Mouse (Mus musculus) frontal cortex, postnatal 10 days (tissue): Measurements from ENCODE around the gene Anxa4.

Experiments used
- DNase-seq, 2 experiments: peaks; one replicate each; pipeline ENCODE4 v3.0.0; 2022; ENCODE audit warnings: low spot score in 2 of 2, mixed read lengths in 1 of 2

Gene Anxa4

DNA sequence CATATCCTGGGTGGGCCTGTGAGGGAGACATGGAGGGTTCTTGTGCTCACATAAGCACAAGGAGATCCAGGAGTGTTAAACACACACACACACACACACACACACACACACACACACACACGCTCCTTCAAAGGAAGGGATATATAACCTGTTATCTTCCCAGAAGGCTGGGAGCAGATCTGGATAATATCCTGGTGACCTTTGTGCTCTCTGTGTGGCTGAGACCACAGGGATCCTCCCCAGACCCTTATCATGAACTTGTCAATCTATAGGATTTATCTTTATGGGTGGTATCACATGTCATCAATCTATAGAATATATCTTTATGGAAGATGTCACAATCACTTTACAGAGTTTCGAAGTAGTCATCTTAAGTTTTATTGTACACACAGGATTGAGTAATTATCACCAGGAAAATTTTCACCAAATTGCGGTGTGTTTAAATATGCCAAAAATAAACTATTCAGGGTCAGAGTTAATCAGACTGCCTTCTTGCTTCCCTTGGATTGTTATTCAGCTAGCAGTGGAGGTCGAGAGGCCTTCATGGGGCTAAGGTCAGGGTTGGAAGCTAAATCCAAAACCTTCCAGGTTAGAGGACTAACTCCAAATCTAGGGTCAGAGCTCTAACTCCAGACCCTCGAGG lies 40.4 kb downstream of the Anxa4 start:
- DNase-seq: no peak

DNA sequence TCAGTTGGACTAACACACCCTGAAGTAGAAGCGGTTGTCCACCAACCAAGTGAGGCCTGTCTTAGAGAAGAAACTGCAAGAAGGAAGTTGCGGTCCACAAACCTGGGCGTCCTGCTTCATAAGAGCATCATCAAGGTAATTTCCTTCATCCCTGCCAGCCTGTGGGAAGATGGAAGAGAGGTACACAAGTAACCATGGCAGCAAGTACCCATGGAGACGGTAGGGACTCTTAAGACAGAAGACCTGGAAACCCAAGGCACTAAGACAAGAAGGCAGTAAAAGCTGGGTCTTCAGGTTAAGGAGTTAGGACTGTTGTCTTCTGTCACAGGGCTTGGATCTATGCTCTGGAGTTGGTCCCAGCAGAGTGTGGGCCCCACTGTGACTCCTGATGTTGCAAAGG lies 42.4 kb downstream of the Anxa4 start:
- peak in 1 of 2 experiments; percentile 14 for DNase-seq

DNA sequence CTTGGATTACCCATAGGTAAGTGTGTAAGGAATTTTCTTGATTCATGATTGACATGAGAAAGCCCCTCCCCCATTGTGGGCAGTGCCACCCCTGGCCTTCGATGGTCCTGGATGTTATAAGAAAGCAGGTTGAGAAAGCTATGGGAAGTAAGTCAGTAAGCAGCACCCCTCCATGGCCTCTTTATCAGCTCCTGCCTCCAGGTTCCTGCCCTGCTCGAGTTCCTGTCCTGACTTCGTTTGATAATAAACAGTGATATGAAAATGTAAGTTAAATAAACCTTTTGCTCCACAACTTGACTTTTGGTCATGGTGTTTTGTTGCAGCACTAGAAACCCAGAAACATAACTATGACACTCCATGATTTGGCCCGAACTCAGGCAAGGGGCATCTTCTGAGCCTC lies 43.6 kb downstream of the Anxa4 start:
- no peak for DNase-seq

DNA sequence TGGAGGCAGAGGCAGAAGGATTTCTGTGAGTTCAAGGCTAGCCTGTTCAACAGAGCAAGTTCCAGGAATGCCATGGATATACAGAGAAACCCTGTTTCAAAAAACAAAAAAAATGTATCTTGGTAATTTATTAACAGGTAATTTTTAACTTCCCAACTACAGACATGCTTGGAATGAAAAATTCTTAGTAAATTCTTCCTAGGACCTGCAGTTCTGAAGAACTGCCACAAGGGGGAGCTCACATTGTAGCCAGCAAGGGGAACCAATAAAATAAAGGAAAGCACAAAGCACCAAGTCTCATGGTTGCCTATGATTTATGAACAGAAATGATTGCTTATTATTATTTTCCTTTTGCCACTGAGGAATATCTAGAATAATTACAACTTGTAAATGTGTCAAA lies 46.2 kb downstream of the Anxa4 start:
- peak in 1 of 2 experiments; percentile 19 for DNase-seq

DNA sequence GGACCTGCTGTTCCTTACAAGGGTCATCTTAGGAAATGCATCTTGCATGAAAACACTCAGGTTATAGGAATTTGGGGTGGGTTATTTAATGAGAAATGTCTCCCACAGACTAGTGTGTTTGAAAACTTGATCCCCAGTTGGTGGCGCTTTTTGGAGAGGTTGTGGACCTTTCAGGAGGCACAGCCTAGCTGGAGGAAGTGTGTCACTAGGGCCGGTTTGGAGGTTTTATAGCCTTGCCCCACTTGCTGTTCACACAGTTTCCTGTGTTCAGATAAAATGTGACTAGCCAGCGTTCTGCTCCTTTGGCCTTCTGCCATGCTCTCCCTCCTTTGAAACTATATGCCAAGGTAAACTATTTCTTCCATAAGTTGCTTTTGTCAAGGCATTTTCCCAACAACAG lies 52.7 kb downstream of the Anxa4 start:
- no peak for DNase-seq

DNA sequence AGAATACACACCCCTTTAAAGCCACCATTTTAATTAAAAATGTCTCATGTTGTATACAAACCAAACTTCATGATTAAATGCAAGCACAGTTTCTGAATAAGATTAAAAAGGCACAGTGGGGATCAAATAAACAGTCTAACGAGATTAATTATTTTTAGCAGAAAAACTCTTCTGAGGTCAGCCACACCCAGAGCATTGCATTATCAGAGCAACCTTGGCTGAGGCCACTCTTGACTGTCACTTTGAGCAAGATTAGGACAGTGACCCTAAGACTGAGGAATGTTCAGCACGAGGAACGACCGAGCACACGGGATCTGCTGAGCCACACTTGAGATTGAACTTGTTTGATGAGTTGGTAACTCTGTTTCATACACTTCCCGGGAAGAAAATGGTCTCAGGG lies 56.6 kb downstream of the Anxa4 start:
- DNase-seq: no peak

DNA sequence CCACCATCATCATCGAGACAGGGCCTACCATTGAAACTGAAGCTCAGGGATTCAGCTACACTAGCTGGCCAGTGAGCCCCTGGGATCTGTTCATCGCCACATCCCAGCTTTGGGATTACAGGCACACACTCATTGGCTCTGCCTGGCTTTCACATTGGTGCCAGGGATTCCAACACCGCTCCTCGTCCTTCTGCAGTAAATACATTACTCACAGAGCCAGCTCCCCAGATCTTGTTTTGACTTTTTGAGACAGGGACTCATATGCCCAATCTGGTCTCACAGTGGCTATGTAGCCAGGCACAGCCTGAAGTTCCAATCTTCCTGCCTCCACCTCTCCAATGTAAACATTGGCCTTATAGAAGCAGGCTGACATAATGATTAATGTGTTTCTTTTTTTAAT lies 57.1 kb downstream of the Anxa4 start:
- no peak for DNase-seq

DNA sequence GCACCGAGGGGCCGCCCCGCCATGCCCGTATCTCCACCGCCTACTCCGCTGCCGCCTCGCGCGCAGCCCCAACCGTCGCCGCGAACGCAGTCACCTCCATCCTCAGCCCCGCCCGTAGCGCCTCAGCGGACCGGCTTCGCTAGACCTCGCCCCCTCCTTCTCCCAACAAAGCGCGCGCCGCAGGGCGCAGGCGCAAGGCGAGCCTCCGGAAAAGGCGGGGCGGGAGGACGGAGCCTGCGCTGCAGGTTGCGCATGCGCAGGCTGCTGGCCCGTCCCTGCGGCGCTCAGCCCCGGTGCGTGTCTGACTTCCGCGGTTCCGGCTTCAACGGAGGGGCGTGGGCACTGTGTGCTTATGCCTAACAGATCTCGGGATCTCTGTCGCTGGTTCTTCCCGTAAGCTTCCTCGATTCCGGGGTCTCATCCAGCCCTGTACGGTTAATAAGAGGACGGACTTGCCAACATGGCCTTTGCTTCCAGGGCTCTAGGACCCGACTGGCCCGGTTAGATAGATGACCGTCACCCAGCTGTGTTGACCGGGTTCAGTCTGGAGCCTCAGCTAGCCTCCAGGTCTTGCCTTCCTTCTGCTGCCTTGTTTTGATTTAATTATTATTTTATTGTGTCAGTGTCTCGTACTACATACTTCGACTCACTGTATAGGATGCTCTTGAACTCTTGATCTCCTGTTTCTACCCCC lies 60.1 kb downstream of the Anxa4 start, which contains the start of gene Gmcl1:
Gene Gmcl1, minus strand, starts transcription at position 201 of the 694 bp plus-strand sequence.
- peak; percentile 86 to 92 for DNase-seq

DNA sequence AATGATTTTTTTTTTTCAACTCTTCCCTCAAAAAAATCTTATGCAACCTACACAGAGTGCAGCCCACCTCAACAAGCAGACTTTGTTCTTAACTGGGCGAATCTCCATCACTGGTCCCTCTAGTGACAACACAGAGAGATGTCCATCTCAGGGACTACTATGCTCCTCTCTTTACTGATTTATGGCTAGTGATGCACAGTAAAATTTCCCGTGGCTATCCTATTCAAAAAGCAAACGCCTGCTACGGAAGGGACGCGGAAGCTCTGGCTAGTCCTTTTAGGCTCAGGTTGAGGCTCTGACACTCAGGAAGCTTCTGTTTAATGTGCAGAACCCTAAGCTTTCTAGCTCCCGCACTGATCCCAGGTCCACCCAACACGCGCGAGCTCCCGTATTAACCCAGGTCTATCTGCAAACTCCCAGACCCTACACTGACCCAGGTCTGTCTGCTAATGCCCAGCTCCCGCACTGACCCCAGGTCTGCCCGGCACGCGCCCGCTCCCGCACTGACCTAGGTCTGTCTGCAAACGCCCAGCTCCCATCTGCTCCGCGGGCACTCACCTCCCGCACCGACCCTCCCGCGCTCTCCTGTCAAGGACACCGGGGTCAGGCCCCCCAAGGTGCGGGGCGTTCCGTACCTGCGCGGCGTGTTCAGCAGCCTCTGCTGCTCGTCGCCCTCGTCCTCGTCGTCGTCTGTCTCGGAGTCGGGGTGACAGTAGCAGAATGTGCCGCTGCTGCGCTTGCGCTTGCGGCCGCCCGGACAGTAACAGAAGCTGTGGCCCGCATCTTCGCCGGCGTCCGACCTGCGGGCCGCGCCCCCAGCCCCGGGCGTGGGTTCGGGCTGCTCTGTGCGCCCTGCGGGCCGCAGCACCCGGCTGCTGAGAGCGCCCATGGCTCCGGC lies 60.9 kb downstream of the Anxa4 start:
- peak; percentile 41 to 46 for DNase-seq

DNA sequence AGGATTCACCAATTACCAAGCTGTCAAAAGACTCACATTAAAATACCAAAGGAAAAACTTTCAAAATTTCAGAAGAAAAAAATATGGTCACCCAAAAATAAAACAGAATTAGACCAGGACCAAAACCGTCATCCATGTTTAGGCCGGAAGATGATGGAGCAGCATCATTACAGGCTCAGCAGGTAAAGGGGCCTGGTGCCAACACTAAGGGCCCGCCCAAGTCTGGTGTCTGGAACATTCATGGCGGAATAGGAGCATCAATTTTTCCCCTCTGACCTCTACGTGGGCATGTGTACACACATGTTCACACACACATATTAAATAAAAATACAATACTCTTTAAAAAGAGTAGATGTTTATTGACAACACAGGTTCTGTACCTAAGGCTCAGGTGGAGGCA lies 64.7 kb downstream of the Anxa4 start:
- DNase-seq: no peak

DNA sequence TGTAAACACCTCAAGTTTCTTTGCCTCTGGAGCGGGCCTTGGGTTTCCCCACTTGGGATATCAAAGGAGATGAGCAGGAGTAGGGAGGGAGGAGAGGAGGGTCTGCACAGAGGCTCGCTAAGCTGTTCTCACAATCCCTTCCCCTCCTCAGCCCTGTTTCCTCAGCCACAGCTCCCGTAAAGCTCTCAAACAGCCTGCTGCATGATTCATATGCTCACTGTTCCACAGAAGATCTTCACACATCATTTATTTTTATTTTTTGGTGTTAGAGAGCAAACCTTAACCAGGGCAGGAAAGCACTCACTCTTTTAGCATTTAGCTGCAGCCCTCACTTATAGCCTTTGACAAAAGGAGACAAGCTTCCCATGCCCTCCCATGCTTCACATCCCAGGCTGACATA lies 71.4 kb downstream of the Anxa4 start:
- no peak for DNase-seq

DNA sequence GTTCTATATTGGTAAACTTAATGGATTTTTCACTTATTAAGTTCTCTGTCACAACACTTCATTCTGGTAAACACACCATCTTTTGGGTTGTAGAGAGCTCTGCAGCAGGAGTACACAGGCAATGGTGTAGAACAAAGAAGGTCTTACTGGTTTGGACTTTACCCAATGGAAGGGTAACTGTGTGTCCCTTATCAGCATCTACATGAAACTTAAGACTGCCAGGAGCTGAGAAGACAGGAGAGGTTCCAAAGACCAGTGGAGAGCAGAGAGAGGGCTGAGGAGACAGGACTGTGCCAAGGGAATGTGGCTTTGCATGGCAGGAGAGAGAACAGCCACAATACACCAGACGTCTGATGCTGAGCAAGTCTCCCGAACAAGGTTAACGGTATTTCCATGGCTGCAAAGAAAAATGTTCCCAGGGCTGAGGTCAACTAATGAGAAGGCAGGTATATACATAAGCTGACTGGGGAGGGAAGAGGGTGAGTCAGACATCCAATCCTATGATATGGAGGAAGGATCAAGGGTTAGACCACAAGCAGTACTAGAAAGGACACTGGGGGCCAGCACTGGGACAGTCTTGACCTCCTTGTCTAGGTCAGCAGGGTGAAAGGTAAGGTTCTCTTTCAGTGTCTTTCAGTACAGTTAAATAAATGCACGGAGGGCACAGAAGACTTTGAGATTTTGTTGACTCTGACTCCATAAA lies 85.2 kb downstream of the Anxa4 start:
- no peak for DNase-seq

DNA sequence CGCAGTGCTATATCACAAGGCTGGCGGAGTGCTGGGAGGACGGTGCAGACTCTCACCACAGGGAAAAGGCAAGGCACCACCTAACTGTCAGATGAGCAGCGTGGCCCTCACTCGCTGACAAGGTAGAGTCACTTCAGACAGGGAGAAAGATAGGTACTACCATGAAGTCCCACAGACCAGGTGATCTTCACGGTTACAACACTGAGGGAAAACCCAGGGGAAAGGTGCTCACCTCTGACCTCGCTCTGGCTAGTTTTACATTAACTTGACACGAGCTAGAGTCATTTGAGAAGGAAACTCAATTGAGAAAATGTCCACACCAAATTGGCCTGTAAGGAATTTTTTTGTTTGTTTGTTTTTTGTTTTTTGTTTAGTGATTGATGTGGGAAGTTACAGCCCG lies 90.8 kb downstream of the Anxa4 start:
- DNase-seq: no peak

DNA sequence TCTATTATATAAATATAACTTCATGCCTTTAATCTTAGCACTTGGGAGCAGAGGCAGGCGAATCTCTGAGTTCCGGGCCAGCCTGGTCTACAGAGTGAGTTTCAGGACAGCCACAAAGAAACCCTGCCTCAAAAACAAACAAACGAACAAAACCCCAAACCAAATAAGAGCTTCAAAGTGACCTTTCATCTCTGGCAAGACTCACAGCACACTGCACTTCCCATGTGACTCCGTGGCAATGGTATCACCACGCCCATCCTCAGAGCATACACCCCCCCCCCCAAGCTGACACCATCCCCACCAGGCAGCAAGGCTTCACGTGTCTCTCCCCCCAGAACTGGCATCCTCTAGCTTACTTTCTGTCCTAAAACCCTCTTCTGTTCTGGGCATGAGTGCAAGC lies 95.5 kb downstream of the Anxa4 start:
- no peak for DNase-seq

DNA sequence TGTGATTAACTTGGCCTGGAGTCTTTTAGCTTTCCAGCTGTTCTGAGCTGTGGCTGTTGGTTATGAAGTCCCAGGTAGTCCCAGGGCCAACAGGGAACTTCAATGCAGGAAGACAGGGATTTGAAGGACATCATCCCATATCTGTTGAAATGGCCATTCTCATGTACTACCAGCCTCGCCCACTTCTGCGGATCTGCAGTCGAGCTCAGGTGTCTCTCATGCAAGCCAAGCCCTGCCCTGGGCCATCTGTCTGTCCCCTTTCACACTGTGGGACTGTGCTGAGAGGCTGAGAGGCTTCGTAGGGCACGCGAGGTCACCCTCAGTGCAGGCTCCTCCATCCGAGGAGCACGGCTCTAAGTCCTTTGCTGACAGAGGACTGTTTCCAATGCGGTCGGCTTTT lies 97.2 kb downstream of the Anxa4 start:
- DNase-seq: no peak

DNA sequence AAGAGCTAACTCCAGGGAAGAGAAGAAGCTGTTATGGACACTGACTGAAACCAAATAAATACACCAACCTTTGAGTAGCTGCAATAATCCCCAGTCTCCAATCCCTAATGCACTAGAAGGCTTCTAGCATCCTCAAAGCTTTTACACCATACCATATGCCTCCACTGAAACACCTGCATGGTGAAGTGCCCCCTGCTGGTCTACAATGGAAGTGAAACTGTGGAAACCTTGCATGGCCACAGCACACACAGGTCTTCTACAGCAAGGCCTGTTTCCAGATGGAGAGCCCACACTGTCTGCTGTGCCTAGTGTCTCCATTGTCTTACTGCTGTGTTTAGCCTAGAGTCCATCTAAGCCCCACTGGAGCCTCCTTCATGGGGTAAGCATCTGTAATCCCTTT lies 98.9 kb downstream of the Anxa4 start:
- DNase-seq: no peak

DNA sequence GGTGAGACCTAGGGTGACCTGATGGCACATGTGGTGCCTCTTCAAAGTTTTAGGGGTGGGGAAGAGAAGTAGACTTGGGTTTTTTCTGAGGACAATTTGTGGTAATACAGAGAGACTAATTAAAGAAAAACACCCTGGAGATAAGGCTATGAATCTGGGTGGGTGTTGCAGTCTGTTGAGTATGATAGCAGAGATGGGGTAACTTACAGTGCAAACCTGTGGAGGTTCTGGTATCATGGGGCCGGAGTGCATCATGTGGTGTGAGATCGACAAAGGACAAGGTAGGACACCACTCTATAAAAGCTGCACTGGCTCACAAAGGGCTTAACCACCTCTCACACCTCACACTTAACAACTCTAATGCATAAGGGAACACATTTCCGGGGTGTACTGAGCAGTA lies 103.7 kb downstream of the Anxa4 start:
- no peak for DNase-seq

DNA sequence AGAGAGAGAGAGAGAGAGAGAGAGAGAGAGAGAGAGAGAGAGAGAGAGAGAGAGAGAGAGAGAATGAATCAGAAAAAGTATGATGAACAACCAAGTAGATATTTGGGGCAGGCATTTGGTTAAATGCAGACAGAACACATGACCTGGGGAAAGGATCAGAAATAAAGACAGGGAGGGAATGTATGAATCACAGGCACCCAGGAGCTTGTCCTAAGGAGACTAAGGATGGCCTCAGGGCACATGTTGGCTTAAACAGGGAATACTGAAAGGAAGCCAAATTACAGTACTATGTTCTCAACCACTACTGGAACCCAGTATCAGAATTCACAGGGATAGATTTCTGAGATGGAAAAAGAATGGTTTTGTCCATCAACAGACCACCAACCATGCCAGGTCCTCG lies 106.4 kb downstream of the Anxa4 start:
- DNase-seq: no peak
